Mouse (Mus musculus) heart, postnatal 0 days (tissue): ENCODE measurements around the gene Rab25.

Experiments
- CTCF ChIP-seq: IDR thresholded peaks from 2 replicates; pipeline ENCODE4 v1.5.1; 2016; ENCODE audit warnings: antibody characterized with exemption, control low read depth, low read depth
- EP300 ChIP-seq: IDR thresholded peaks from 2 replicates; pipeline ENCODE4 v1.6.1; 2016; ENCODE audit warnings: antibody characterized with exemption, low read depth

GRCm38 (mm10) chr3:88495741-88496415, 52.2 kb downstream of the Rab25 start:
- TF ChIP-seq CTCF, result no peak
- no peak for TF ChIP-seq EP300
